Mouse (Mus musculus): ENCODE measurements around the gene Ppm1e. TPM values are rescaled to one million over a fixed set of nuclear protein-coding genes. Genes with fewer than 3 reads are reported as not detected.

Gene Ppm1e
- total and polyA plus RNA-seq, 3 experiments, result 0.64 to 0.86 (median 0.74) TPM

DNA sequence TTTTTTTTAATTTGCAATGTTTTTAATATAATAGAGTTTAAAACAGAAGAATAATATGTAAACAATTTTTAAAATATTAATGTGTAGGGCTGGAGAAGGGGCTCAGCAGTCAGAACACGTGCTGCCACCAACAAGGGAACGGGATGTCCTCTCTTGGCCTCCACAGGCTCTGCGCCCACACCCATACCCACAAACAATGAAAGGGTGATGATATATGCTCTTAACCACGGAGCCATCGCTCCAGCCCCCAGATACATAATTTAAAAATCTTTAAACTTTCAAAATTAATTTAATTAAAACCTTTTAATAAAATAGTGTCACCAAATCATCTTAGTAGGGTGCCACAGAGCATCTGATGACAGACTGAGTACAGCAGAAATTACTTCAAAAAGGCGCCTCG, 8.2 kb upstream of the Ppm1e start:
- dilution Hi-C loops (cut with MboI; ENCODE audit: extremely low pct_ligation_motif_present, extremely low pct_unique_long_range_greater_than_20kb, low sequenced_read_pairs) (no loop called here), in situ Hi-C loops (cut with MboI; ENCODE audit: low pct_ligation_motif_present, low pct_unique_long_range_greater_than_20kb, low sequenced_read_pairs) (no loop called here)
- H3K4me3 ChIP-seq (replicated peaks in 1 of 3; ENCODE audit: low read depth in 2 of 3, low read length in 2 of 3, poor library complexity in 1 of 3), result no peak overlapping the region
- H3K9me3 ChIP-seq (replicated peaks; ENCODE audit: low read length), result peaks cover 4% of the 10 kb centered on the region
- H3K9ac ChIP-seq (ENCODE audit: insufficient read depth, low read depth), result no peak overlapping the region
- H3K79me2 ChIP-seq (replicated peaks; ENCODE audit: control insufficient read depth, extremely low read depth, insufficient read depth, poor library complexity, severe bottlenecking), result no peaks in the 10 kb centered on the region
- H3K4me2 ChIP-seq (ENCODE audit: insufficient read depth, low read depth, poor library complexity, severe bottlenecking), result no peak overlapping the region
- no peak overlapping the region for H3K27ac ChIP-seq (ENCODE audit: insufficient read depth, low read depth)
- H3K36me3 ChIP-seq (replicated peaks in 1 of 2; ENCODE audit: control insufficient read depth in 1 of 2, insufficient read depth in 1 of 2, low read length in 1 of 2), result no peaks in the 10 kb centered on the region
- H3K27me3 ChIP-seq (replicated peaks), result peaks cover 10% of the 10 kb centered on the region
- TF ChIP-seq IRF4 (IDR thresholded peaks at IDR 0.05; ENCODE audit: low read depth, low read length), result no peak
- TF ChIP-seq SIN3A (IDR thresholded peaks at IDR 0.05; ENCODE audit: low read length), result no peak
- TF ChIP-seq RCOR1 (conservative IDR thresholded peaks at IDR 0.05; ENCODE audit: low read depth, low read length), result no peak
- no peak for TF ChIP-seq POLR2AphosphoS2 (IDR thresholded peaks at IDR 0.05; ENCODE audit: low read depth, low read length)
- no peak for TF ChIP-seq MEF2A (IDR thresholded peaks at IDR 0.05; ENCODE audit: borderline replicate concordance, low read depth, low read length)
- no peak for TF ChIP-seq GABPA (IDR thresholded peaks at IDR 0.05; ENCODE audit: insufficient replicate concordance, low read depth, low read length)
- no peak for TF ChIP-seq HCFC1 (IDR thresholded peaks at IDR 0.05; ENCODE audit: low read depth, low read length)
- DNase-seq (ENCODE audit: extremely low read depth), result no peak
- no peaks in the 10 kb centered on the region for H3K4me1 ChIP-seq (ENCODE audit: control insufficient read depth in 1 of 2, insufficient read depth in 2 of 2)

DNA sequence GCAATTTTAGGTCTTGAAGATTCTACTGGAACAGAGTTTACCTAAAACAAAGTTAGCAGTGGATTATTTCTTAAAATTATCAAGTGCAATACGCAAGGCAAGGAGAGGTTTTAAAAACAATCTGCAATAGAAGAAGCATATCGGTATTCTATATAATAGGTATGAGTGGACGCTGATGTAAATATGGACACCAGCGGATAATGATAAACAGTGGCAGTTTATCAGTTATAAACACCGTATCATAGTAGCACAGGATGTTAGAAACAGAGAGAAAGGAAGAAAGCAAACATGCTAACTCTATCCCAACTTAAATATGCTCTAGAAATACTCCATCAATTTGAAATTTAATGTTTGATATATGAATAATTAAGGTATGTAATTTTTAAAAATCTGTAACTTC, 6.3 kb upstream of the Ppm1e start:
- no peak for TF ChIP-seq RAD21 (IDR thresholded peaks at IDR 0.05; ENCODE audit: low read depth, low read length)
- TF ChIP-seq TBP (conservative IDR thresholded peaks at IDR 0.05; ENCODE audit: low read depth, low read length), result no peak
- TF ChIP-seq SMC3 (IDR thresholded peaks at IDR 0.05; ENCODE audit: low read depth, low read length), result no peak
- no peak for TF ChIP-seq NRF1 (IDR thresholded peaks at IDR 0.05; ENCODE audit: low read depth, low read length)
- TF ChIP-seq HCFC1 (IDR thresholded peaks at IDR 0.05; ENCODE audit: low read depth, low read length), result no peak
- TF ChIP-seq ZMIZ1 (IDR thresholded peaks at IDR 0.05; ENCODE audit: low read depth, low read length), result no peak
- no peak for TF ChIP-seq PAX5 (IDR thresholded peaks at IDR 0.05; ENCODE audit: low read length)
- no peak for TF ChIP-seq TCF12 (IDR thresholded peaks at IDR 0.05; ENCODE audit: low read depth, low read length)
- TF ChIP-seq MAZ (IDR thresholded peaks at IDR 0.05; ENCODE audit: low read depth, low read length), result no peak
- no peak for TF ChIP-seq POLR2AphosphoS2 (IDR thresholded peaks at IDR 0.05; ENCODE audit: low read depth, low read length)
- TF ChIP-seq CHD1 (IDR thresholded peaks at IDR 0.05; ENCODE audit: low read depth, low read length), result no peak
- TF ChIP-seq CTCF (conservative IDR thresholded peaks at IDR 0.05 in 1 of 2, IDR thresholded peaks at IDR 0.05 in 1 of 2; ENCODE audit: low read depth in 2 of 2, low read length in 2 of 2), result no peak
- TF ChIP-seq POLR2A (IDR thresholded peaks at IDR 0.05; ENCODE audit: low read depth, low read length), result no peak
- no peak for TF ChIP-seq UBTF (IDR thresholded peaks at IDR 0.05; ENCODE audit: low read depth, low read length)
- no peak for TF ChIP-seq RCOR1 (conservative IDR thresholded peaks at IDR 0.05; ENCODE audit: low read depth, low read length)
- TF ChIP-seq NELFE (IDR thresholded peaks at IDR 0.05; ENCODE audit: low read depth, low read length), result no peak
- TF ChIP-seq MAX (IDR thresholded peaks at IDR 0.05; ENCODE audit: low read length), result no peak
- no peak for TF ChIP-seq KAT2A (IDR thresholded peaks at IDR 0.05; ENCODE audit: insufficient replicate concordance, low read length)
- TF ChIP-seq MAFK (IDR thresholded peaks at IDR 0.05; ENCODE audit: insufficient replicate concordance, low read length), result no peak
- in situ Hi-C loops (cut with MboI; ENCODE audit: low pct_ligation_motif_present, low pct_unique_long_range_greater_than_20kb, low sequenced_read_pairs), result no loop called here
- H3K79me2 ChIP-seq (replicated peaks; ENCODE audit: control insufficient read depth, extremely low read depth, insufficient read depth, poor library complexity, severe bottlenecking), result no peaks in the 10 kb centered on the region
- dilution Hi-C loops (cut with MboI; ENCODE audit: extremely low pct_ligation_motif_present, extremely low pct_unique_long_range_greater_than_20kb, low sequenced_read_pairs), result no loop called here
- no peaks in the 10 kb centered on the region for H3K36me3 ChIP-seq (replicated peaks in 1 of 2; ENCODE audit: control insufficient read depth in 1 of 2, insufficient read depth in 1 of 2, low read length in 1 of 2)
- no peak overlapping the region for H3K9ac ChIP-seq (ENCODE audit: insufficient read depth, low read depth)
- no peaks in the 10 kb centered on the region for H3K4me1 ChIP-seq (ENCODE audit: control insufficient read depth in 1 of 2, insufficient read depth in 2 of 2)
- no peak overlapping the region for H3K4me2 ChIP-seq (ENCODE audit: insufficient read depth, low read depth, poor library complexity, severe bottlenecking)
- H3K9me3 ChIP-seq (replicated peaks; ENCODE audit: low read length), result peaks cover 4% of the 10 kb centered on the region
- no peak for DNase-seq (ENCODE audit: extremely low read depth)
- H3K4me3 ChIP-seq (replicated peaks in 1 of 3; ENCODE audit: low read depth in 2 of 3, low read length in 2 of 3, poor library complexity in 1 of 3), result no peak overlapping the region
- H3K27me3 ChIP-seq (replicated peaks), result peaks cover 13% of the 10 kb centered on the region
- H3K27ac ChIP-seq (ENCODE audit: insufficient read depth, low read depth), result no peak overlapping the region
